Mouse (Mus musculus): ENCODE measurements at regions not wholly inside any gene's neighbourhood (a gene's known extent, or its start where the extent isn't known, plus 50 kb on each side); places are given as distances from the start of the nearest gene placed in this dataset.

GRCm38 (mm10) chr19:14853416-14853815 is 255.6 kb upstream of the Tle4 start:
- H3K9me3 ChIP-seq: no peaks in the 10 kb centered on the region
- H3K9ac ChIP-seq: no peak overlapping the region
- no peak overlapping the region for H3K4me3 ChIP-seq
- 25% methylated on average over 4 of the region's 4 CpGs for WGBS
- H3K4me2 ChIP-seq: no peak overlapping the region
- ATAC-seq (ENCODE audit: insufficient number of reproducible peaks, insufficient read depth, low FRiP score, low TSS enrichment, low read depth): no peak
- no peaks in the 10 kb centered on the region for H3K4me1 ChIP-seq
- no peaks in the 10 kb centered on the region for H3K27me3 ChIP-seq
- H3K36me3 ChIP-seq: no peaks in the 10 kb centered on the region
- H3K27ac ChIP-seq: no peak overlapping the region

GRCm38 (mm10) chr19:14849561-14849960 is 251.7 kb upstream of the Tle4 start:
- Histone ChIP-seq H3K4me3 (no peak overlapping the region), H3K9me3 (no peaks in the 10 kb centered on the region), H3K27ac (no peak overlapping the region), H3K27me3 (no peaks in the 10 kb centered on the region), H3K36me3 (no peaks in the 10 kb centered on the region), H3K9ac (no peak overlapping the region), H3K4me1 (no peaks in the 10 kb centered on the region), H3K4me2 (no peak overlapping the region)
- ATAC-seq (ENCODE audit: insufficient number of reproducible peaks, insufficient read depth, low FRiP score, low TSS enrichment, low read depth): no peak
- WGBS: 78% methylated on average over 1 of the region's 1 CpGs

GRCm38 (mm10) chr19:14847120-14847519 is 249.3 kb upstream of the Tle4 start:
- Histone ChIP-seq H3K4me1 (no peaks in the 10 kb centered on the region), H3K36me3 (no peaks in the 10 kb centered on the region), H3K9me3 (no peaks in the 10 kb centered on the region), H3K27me3 (no peaks in the 10 kb centered on the region), H3K4me2 (no peak overlapping the region), H3K9ac (no peak overlapping the region), H3K27ac (no peak overlapping the region), H3K4me3 (no peak overlapping the region)
- no peak for ATAC-seq (ENCODE audit: insufficient number of reproducible peaks, insufficient read depth, low FRiP score, low TSS enrichment, low read depth)
- WGBS: 46% methylated on average over 4 of the region's 4 CpGs

DNA sequence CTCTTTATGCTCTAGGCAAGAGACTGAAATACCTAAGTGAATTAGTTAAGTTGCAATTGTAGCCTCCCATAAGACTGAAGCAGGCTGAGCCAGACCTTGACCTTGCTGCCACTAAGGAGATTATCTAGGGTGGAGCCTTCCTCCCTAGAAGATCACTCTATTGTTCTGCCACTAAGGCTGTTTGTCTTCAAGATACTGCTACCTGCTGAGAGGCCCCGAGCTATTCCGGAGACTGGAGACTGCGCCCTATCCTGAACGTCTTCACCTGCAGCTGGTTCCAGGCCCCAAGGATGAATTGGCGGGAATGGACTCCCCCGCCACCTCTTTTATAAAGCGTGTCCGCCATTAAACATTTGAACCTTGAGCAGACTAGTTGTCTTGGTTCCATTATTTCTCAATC is 237.8 kb upstream of the Tle4 start:
- H3K9ac ChIP-seq: no peak overlapping the region
- WGBS: 69% methylated on average over 8 of the region's 8 CpGs

GRCm38 (mm10) chr19:14816354-14816753 is 218.5 kb upstream of the Tle4 start:
- Histone ChIP-seq H3K36me3 (no peaks in the 10 kb centered on the region), H3K9me3 (no peaks in the 10 kb centered on the region), H3K4me2 (no peak overlapping the region), H3K4me3 (no peak overlapping the region), H3K9ac (no peak overlapping the region), H3K27me3 (no peaks in the 10 kb centered on the region), H3K27ac (no peak overlapping the region), H3K4me1 (no peaks in the 10 kb centered on the region)
- 77% methylated on average over 3 of the region's 3 CpGs for WGBS
- ATAC-seq (ENCODE audit: insufficient number of reproducible peaks, insufficient read depth, low FRiP score, low TSS enrichment, low read depth): no peak

More for the DNA sequence above, 237.8 kb upstream of the Tle4 start:
- no peaks in the 10 kb centered on the region for H3K27me3 ChIP-seq
- no peaks in the 10 kb centered on the region for H3K9me3 ChIP-seq
- no peak for ATAC-seq (ENCODE audit: insufficient number of reproducible peaks, insufficient read depth, low FRiP score, low TSS enrichment, low read depth)
- H3K36me3 ChIP-seq: no peaks in the 10 kb centered on the region
- no peak overlapping the region for H3K4me3 ChIP-seq
- H3K4me2 ChIP-seq: no peak overlapping the region
- H3K4me1 ChIP-seq: no peaks in the 10 kb centered on the region
- H3K27ac ChIP-seq: no peak overlapping the region

GRCm38 (mm10) chr19:14806787-14807186 is 208.9 kb upstream of the Tle4 start:
- Histone ChIP-seq H3K9ac (no peak overlapping the region), H3K4me1 (peaks cover 9% of the 10 kb centered on the region), H3K4me3 (no peak overlapping the region), H3K36me3 (no peaks in the 10 kb centered on the region), H3K27me3 (no peaks in the 10 kb centered on the region), H3K27ac (no peak overlapping the region), H3K9me3 (no peaks in the 10 kb centered on the region), H3K4me2 (no peak overlapping the region)
- 47% methylated on average over 6 of the region's 6 CpGs for WGBS
- ATAC-seq (ENCODE audit: insufficient number of reproducible peaks, insufficient read depth, low FRiP score, low TSS enrichment, low read depth): no peak

DNA sequence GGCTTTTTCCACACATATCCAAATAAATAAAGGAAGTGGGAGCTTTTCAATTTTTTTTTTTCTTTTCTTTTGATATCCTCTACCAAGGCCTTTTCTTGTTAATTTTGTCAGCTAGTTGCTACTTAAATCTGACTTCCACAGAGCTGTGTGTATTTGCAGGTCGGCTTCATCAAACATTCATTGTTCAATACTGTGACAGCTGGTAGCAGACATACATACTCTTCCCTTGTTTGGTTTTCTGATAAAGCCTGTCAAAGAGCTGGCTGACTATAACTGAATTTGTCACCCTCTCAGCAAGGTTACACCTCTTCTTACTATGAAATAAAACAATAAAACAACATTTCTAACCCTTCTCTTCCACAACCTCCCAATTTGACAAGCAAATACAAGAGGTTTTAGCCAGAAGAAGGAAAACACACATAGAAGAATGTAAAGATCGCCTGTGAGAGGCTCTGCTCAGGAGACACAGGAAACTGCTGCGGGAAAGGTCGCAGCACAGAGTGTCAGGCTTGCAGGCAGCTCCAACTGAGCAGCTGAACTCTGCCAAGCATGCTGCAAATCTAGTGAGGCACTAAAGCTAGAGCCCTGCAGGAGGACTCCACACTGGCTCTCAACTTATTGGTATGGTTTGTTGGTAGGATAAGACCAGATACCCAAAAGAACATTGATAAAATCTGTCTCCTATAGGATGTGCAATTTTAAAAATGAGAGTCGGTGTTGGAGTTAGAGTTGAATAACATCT is 205.2 kb upstream of the Tle4 start:
- no peak overlapping the region for H3K4me3 ChIP-seq
- H3K27ac ChIP-seq: no peak overlapping the region
- H3K9me3 ChIP-seq: no peaks in the 10 kb centered on the region
- H3K9ac ChIP-seq: no peak overlapping the region
- no peak overlapping the region for H3K4me2 ChIP-seq
- WGBS: 17% methylated on average over 5 of the region's 5 CpGs
- H3K36me3 ChIP-seq: no peaks in the 10 kb centered on the region
- no peaks in the 10 kb centered on the region for H3K27me3 ChIP-seq
- H3K4me1 ChIP-seq: peaks cover 9% of the 10 kb centered on the region
- ATAC-seq (ENCODE audit: insufficient number of reproducible peaks, insufficient read depth, low FRiP score, low TSS enrichment, low read depth): no peak

DNA sequence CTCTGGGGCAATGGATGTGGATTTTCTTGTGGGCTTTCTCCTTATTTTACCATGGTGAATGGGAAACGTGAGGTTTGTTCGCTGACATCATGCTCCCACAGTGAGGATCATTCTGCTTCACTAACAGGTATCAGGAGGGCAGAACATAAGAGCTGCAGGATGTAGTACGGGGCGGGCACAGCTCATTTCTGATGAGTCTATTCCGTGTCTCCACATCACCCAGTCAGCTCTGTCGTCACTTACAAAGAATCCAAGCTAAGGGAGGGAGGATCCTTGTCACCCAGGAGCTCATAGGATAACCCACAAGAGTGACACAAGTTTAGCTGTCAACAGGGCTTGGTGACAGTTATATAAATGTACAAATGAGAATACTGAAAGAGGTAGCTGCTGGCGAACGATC is 203.8 kb upstream of the Tle4 start:
- peaks cover 9% of the 10 kb centered on the region for H3K4me1 ChIP-seq
- WGBS: 77% methylated on average over 8 of the region's 8 CpGs
- no peak for ATAC-seq (ENCODE audit: insufficient number of reproducible peaks, insufficient read depth, low FRiP score, low TSS enrichment, low read depth)

GRCm38 (mm10) chr19:14799002-14799401 is 201.2 kb upstream of the Tle4 start:
- 80% methylated on average over 6 of the region's 6 CpGs for WGBS
- H3K9me3 ChIP-seq: no peaks in the 10 kb centered on the region

More for the DNA sequence above, 203.8 kb upstream of the Tle4 start:
- Histone ChIP-seq H3K9me3 (no peaks in the 10 kb centered on the region), H3K9ac (no peak overlapping the region), H3K4me2 (no peak overlapping the region), H3K27me3 (no peaks in the 10 kb centered on the region), H3K36me3 (no peaks in the 10 kb centered on the region), H3K27ac (no peak overlapping the region), H3K4me3 (no peak overlapping the region)

DNA sequence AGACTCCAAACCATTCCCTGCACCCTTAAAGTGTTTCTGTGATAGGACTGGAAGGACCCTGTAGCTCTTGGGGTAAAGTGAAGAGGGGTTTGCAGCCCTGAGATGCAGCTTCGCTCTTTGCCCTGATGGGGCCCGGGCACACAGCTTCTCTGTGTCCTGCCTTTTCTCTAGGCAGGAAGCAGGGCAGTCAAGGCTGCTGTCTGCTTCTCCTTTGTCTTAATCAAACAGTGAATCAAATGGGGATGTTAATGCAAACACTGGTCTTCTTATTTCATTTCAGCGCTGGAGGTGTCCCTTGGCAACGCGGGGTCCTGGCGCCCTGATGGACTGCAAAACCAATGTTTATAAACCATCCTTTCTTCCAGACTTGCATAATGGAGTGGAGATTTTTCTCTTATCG is 200.6 kb upstream of the Tle4 start:
- Histone ChIP-seq H3K4me2 (no peak overlapping the region), H3K36me3 (no peaks in the 10 kb centered on the region), H3K4me1 (peaks cover 9% of the 10 kb centered on the region), H3K4me3 (no peak overlapping the region), H3K27ac (no peak overlapping the region), H3K9ac (no peak overlapping the region), H3K27me3 (no peaks in the 10 kb centered on the region), H3K9me3 (no peaks in the 10 kb centered on the region)
- WGBS: 84% methylated on average over 7 of the region's 7 CpGs
- ATAC-seq (ENCODE audit: insufficient number of reproducible peaks, insufficient read depth, low FRiP score, low TSS enrichment, low read depth): no peak

More at GRCm38 (mm10) chr19:14799002-14799401, 201.2 kb upstream of the Tle4 start:
- H3K27me3 ChIP-seq: no peaks in the 10 kb centered on the region
- peaks cover 9% of the 10 kb centered on the region for H3K4me1 ChIP-seq
- no peaks in the 10 kb centered on the region for H3K36me3 ChIP-seq
- ATAC-seq (ENCODE audit: insufficient number of reproducible peaks, insufficient read depth, low FRiP score, low TSS enrichment, low read depth): no peak
- no peak overlapping the region for H3K9ac ChIP-seq
- no peak overlapping the region for H3K4me2 ChIP-seq
- H3K27ac ChIP-seq: no peak overlapping the region
- no peak overlapping the region for H3K4me3 ChIP-seq

DNA sequence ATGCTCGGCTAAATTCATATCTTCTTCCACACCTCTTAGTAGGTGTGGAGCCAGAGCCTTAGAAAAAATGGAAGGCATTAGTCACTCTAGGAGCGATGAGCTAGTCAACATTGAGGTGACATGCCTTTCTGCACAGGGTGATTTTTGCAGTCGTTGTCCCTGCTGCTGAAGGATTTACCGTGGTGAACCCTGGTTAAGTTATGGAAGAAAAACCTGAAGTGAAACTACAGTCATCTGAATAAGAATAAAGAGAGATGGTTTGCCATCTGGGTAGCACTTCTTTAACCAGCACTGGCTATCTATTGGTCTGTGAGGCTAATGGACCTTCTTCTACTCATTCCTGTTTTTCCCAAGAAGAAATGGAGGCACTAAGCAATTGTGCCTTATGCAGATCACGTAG is 198.1 kb upstream of the Tle4 start:
- no peaks in the 10 kb centered on the region for H3K27me3 ChIP-seq
- H3K36me3 ChIP-seq: no peaks in the 10 kb centered on the region
- H3K4me1 ChIP-seq: no peaks in the 10 kb centered on the region
- no peak overlapping the region for H3K9ac ChIP-seq
- no peak for ATAC-seq (ENCODE audit: insufficient number of reproducible peaks, insufficient read depth, low FRiP score, low TSS enrichment, low read depth)
- H3K27ac ChIP-seq: no peak overlapping the region
- no peak overlapping the region for H3K4me3 ChIP-seq
- H3K4me2 ChIP-seq: no peak overlapping the region
- WGBS: 81% methylated on average over 5 of the region's 5 CpGs
- H3K9me3 ChIP-seq: no peaks in the 10 kb centered on the region

DNA sequence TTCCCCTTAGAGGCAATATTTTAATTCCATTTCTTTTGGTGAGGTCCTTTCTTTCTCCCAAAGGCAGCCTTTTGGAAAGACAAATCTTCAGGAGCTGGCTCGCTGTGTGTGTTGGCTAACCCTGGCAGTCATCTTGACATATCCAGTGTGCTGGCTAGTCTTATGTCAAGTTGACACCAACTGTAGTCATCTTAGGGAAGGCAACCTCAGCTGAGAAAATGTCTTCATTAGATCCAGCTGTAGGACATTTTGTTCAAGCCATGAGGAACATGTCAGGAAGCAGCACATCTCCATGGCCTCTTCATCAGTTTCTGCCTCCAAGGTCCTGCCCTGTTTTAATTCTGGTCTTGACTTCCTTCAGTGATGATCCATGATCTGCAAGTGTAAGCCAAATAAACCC is 192.1 kb upstream of the Tle4 start:
- Histone ChIP-seq H3K27me3 (no peaks in the 10 kb centered on the region), H3K4me3 (no peak overlapping the region), H3K4me1 (no peaks in the 10 kb centered on the region), H3K36me3 (no peaks in the 10 kb centered on the region), H3K9ac (no peak overlapping the region), H3K9me3 (no peaks in the 10 kb centered on the region), H3K27ac (no peak overlapping the region), H3K4me2 (no peak overlapping the region)
- ATAC-seq (ENCODE audit: insufficient number of reproducible peaks, insufficient read depth, low FRiP score, low TSS enrichment, low read depth): no peak
- 94% methylated on average over 1 of the region's 1 CpGs for WGBS
